Mouse (Mus musculus) liver, embryonic 15.5 days (tissue): ENCODE results near the gene Rbfox3. TPM values are rescaled to one million over a fixed set of nuclear protein-coding genes. Genes with fewer than 3 reads are reported as not detected.
"Not testable (repeated sequence)": the region's sequence is repeated elsewhere in the genome, so short reads cannot be mapped to it uniquely, and the experiment has no call there.

Experiments used
- ATAC-seq: fragments of 200-750 bp; cut with Nextera tagmentation; 2 replicates; pipeline ENCODE4 v1.8.0; 2017; ENCODE audit warnings: moderate number of reproducible peaks, mild to moderate bottlenecking, moderate library complexity; ENCODE audit not compliant: insufficient read depth
- H3K27ac ChIP-seq: fragments of 300-500 bp; sonication (generic); replicated peaks from 2 replicates; pipeline ENCODE4 v1.5.1; 2015; ENCODE audit warnings: mild to moderate bottlenecking, inconsistent platforms
- H3K27me3 ChIP-seq: fragments of 300-500 bp; sonication (generic); 2 replicates; pipeline ENCODE4 v1.6.1; 2015; ENCODE audit warnings: mild to moderate bottlenecking, inconsistent platforms
- H3K36me3 ChIP-seq: fragments of 300-500 bp; sonication (generic); replicated peaks from 2 replicates; pipeline ENCODE4 v1.6.1; 2015; ENCODE audit warnings: moderate library complexity, mild to moderate bottlenecking, inconsistent platforms
- H3K4me1 ChIP-seq: fragments of 300-500 bp; sonication (generic); replicated peaks from 2 replicates; pipeline ENCODE4 v1.6.1; 2015; ENCODE audit warnings: inconsistent platforms
- H3K4me2 ChIP-seq: fragments of 300-500 bp; sonication (generic); 2 replicates; pipeline ENCODE4 v1.6.1; 2015; ENCODE audit warnings: moderate library complexity, mild to moderate bottlenecking, inconsistent platforms
- H3K4me3 ChIP-seq: fragments of 300-500 bp; sonication (generic); replicated peaks from 2 replicates; pipeline ENCODE4 v1.5.1; 2015; ENCODE audit warnings: mild to moderate bottlenecking, inconsistent platforms
- H3K9ac ChIP-seq: fragments of 300-500 bp; sonication (generic); 2 replicates; pipeline ENCODE4 v1.6.1; 2015; ENCODE audit warnings: moderate library complexity, mild to moderate bottlenecking, inconsistent platforms
- H3K9me3 ChIP-seq: fragments of 300-500 bp; sonication (generic); replicated peaks from 2 replicates; pipeline ENCODE4 v1.6.1; 2016; ENCODE audit warnings: inconsistent platforms
- WGBS: fragments of 180-500 bp; shearing (Covaris S2); methylation state at CpG from one replicate; pipeline ENCODE4 v1.1.7; 2015; ENCODE audit warnings: mixed read lengths; ENCODE audit not compliant: insufficient replicate concordance; 5-methylcytosine and 5-hydroxymethylcytosine counted together
- polyA plus RNA-seq: library from polyadenylated mRNA; unstranded; fragments of >200 nt; fragmentation: Nextera tagmentation; extraction: Ambion mirVana; gene quantifications from 2 replicates; pipeline ENCODE4 v1.2.1, GENCODE M21; 2015

Gene Rbfox3
- polyA plus RNA-seq, 1 experiment from 2014 or later: 0.13 TPM

- not testable (repeated sequence) for H3K4me3 ChIP-seq, H3K36me3 ChIP-seq, H3K27ac ChIP-seq, H3K9ac ChIP-seq, H3K4me1 ChIP-seq, H3K27me3 ChIP-seq, ATAC-seq, H3K9me3 ChIP-seq, H3K4me2 ChIP-seq
- 49% methylated on average over 2 of the region's 2 CpGs for WGBS
These were observed 136.6 kb downstream of the Rbfox3 start for GRCm38 (mm10) chr11:118774777-118775176.

- Histone ChIP-seq H3K4me1 (no peaks in the 10 kb centered on the region), H3K9ac (no peak overlapping the region), H3K4me3 (no peak overlapping the region), H3K4me2 (no peak overlapping the region), H3K9me3 (no peaks in the 10 kb centered on the region), H3K27ac (no peak overlapping the region), H3K36me3 (no peaks in the 10 kb centered on the region), H3K27me3 (no peaks in the 10 kb centered on the region)
- ATAC-seq: no peak
- WGBS: 50% methylated on average over 12 of the region's 12 CpGs
These were observed 138.3 kb downstream of the Rbfox3 start for GRCm38 (mm10) chr11:118773076-118773583.

GRCm38 (mm10) chr11:118771358-118771757 lies 140.0 kb downstream of the Rbfox3 start:
- no peak overlapping the region for H3K4me3 ChIP-seq
- ATAC-seq: no peak
- H3K9ac ChIP-seq: no peak overlapping the region
- no peak overlapping the region for H3K27ac ChIP-seq
- WGBS: 57% methylated on average over 4 of the region's 4 CpGs
- no peak overlapping the region for H3K4me2 ChIP-seq
- no peaks in the 10 kb centered on the region for H3K27me3 ChIP-seq
- no peaks in the 10 kb centered on the region for H3K4me1 ChIP-seq
- no peaks in the 10 kb centered on the region for H3K36me3 ChIP-seq
- no peaks in the 10 kb centered on the region for H3K9me3 ChIP-seq

GRCm38 (mm10) chr11:118770789-118771188 lies 140.6 kb downstream of the Rbfox3 start:
- Histone ChIP-seq H3K9ac (no peak overlapping the region), H3K4me2 (no peak overlapping the region), H3K4me1 (no peaks in the 10 kb centered on the region), H3K4me3 (no peak overlapping the region), H3K27ac (no peak overlapping the region), H3K36me3 (no peaks in the 10 kb centered on the region), H3K9me3 (no peaks in the 10 kb centered on the region), H3K27me3 (no peaks in the 10 kb centered on the region)
- no peak for ATAC-seq
- 66% methylated on average over 7 of the region's 7 CpGs for WGBS

GRCm38 (mm10) chr11:118769542-118769941 lies 141.9 kb downstream of the Rbfox3 start:
- H3K4me1 ChIP-seq: no peaks in the 10 kb centered on the region
- H3K27me3 ChIP-seq: no peaks in the 10 kb centered on the region
- no peak for ATAC-seq
- no peak overlapping the region for H3K4me3 ChIP-seq
- H3K4me2 ChIP-seq: no peak overlapping the region
- H3K27ac ChIP-seq: no peak overlapping the region
- no peaks in the 10 kb centered on the region for H3K9me3 ChIP-seq
- no peaks in the 10 kb centered on the region for H3K36me3 ChIP-seq
- H3K9ac ChIP-seq: no peak overlapping the region
- WGBS: 44% methylated on average over 2 of the region's 2 CpGs

GRCm38 (mm10) chr11:118768441-118768840 lies 143.0 kb downstream of the Rbfox3 start:
- Histone ChIP-seq H3K27me3 (no peaks in the 10 kb centered on the region), H3K4me3 (no peak overlapping the region), H3K9me3 (no peaks in the 10 kb centered on the region), H3K27ac (no peak overlapping the region), H3K9ac (no peak overlapping the region), H3K4me1 (no peaks in the 10 kb centered on the region), H3K4me2 (no peak overlapping the region), H3K36me3 (no peaks in the 10 kb centered on the region)
- ATAC-seq: no peak
- WGBS: 42% methylated on average over 3 of the region's 3 CpGs

DNA sequence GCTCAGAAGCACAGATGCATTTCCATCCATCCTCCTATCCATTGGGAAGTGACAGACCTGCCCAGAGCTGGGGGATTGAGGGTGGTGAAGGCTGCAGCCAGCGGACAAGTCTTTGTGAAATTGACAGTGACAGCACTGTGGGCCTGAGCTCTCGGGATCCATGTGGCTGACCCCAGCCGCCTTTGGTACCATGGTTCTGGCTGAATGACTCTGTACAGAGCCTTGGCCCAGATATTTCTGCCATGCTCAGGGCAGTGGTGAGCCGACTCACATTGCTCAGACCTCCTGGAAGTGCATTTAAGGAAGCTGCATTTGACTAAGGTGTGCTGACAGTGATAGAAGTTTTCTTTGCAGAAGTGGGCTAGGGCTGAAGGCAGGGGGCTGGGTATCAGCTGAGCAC lies 144.0 kb downstream of the Rbfox3 start:
- Histone ChIP-seq H3K36me3 (no peaks in the 10 kb centered on the region), H3K4me3 (no peak overlapping the region), H3K27ac (no peak overlapping the region), H3K4me2 (no peak overlapping the region), H3K27me3 (no peaks in the 10 kb centered on the region), H3K9me3 (no peaks in the 10 kb centered on the region), H3K4me1 (no peaks in the 10 kb centered on the region), H3K9ac (no peak overlapping the region)
- ATAC-seq: no peak
- 49% methylated on average over 4 of the region's 4 CpGs for WGBS

DNA sequence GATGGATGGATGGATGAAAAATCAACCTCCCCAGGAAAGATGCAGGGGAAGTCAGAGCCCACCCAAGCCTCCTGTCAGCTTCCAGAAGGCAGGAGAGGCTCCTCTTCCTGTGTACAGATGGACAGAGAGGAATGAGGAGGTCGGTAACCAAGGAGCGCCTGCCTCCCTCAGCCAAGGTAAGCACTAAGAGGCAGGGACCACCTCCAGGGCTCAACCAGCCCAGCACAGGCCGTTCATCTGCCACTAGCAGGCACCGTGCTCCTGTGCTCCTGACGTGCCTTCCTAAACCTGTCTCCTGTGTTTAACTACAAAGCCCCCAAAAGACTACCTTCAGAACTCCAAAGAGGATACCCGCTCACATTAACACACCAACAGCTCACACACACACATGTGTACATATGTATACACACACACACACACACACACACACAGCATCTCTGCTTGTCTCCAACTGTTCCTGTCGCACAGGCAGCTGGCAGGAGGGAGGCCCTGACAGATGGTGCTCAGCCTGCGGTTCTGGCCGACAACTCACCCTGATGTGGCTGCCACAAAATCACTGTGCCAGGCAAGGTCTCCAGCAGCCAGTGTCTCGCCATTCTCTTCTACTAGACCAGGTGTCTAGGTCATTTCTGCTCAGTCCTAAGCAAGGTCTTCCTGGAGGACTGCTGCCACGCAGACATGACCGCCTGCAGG lies 151.0 kb downstream of the Rbfox3 start:
- 55% methylated on average over 12 of the region's 12 CpGs for WGBS
- H3K4me1 ChIP-seq: no peaks in the 10 kb centered on the region
- H3K9me3 ChIP-seq: no peaks in the 10 kb centered on the region
- no peak overlapping the region for H3K9ac ChIP-seq
- H3K4me3 ChIP-seq: no peak overlapping the region
- no peak overlapping the region for H3K4me2 ChIP-seq
- H3K27ac ChIP-seq: no peak overlapping the region
- ATAC-seq: no peak
- no peaks in the 10 kb centered on the region for H3K36me3 ChIP-seq
- H3K27me3 ChIP-seq: no peaks in the 10 kb centered on the region

DNA sequence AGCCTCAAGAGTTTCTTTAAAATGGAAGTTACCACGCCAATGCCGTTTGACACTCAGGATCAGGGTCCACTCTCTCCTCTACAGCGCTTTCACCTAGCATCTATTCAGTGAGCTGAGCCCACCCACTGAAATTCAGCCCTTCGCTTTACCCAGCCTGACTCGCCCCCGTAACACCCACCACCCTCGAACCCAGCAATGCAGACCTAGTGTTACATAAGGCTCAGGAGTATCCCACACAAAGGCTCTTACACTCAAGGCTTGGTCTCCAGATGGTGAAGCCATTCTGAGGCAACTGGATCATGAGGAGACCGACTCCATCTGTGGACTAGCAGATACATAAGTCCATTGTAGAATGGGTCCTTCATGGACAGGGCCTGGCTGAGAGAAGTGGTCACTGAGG lies 152.2 kb downstream of the Rbfox3 start:
- WGBS: 63% methylated on average over 8 of the region's 8 CpGs

DNA sequence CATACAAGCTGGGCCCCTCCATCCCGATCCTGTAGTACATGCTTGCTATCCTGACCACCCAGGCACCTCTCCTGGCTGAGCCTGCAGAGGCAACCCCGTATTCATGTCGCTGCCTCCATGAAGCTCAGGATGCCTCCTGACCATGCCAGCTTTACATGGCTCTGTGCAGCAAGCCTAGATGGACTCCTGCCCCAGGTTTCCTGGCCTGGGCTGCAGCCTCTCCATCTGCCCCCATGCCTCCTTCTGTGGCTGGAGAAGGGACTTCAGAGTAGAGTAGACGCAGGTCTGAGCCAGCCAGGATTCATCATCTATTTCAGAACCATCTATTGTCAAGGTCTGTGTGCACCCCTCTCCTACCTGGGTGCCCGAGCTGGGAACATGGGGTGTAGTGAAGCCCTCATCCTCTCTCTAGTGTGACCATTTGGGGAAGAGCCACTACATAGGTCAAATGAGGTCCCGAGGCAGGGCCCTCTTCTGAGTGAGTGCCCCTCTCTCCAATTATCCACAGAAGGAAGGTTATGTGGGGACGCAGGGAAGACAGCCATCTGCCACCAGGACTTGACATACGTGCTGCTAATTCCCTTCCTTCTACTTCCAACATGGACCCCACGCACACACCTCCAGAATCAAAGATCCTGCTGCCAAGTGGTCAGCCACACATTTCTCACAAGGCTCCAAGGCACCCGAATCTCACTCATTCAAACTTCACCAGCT lies 153.0 kb downstream of the Rbfox3 start:
- no peak for ATAC-seq
- no peaks in the 10 kb centered on the region for H3K9me3 ChIP-seq
- H3K36me3 ChIP-seq: no peaks in the 10 kb centered on the region
- no peaks in the 10 kb centered on the region for H3K4me1 ChIP-seq
- H3K27me3 ChIP-seq: no peaks in the 10 kb centered on the region
- no peak overlapping the region for H3K4me3 ChIP-seq
- no peak overlapping the region for H3K9ac ChIP-seq
- no peak overlapping the region for H3K27ac ChIP-seq
- 63% methylated on average over 10 of the region's 10 CpGs for WGBS
- H3K4me2 ChIP-seq: no peak overlapping the region

More for the DNA sequence above, 152.2 kb downstream of the Rbfox3 start:
- Histone ChIP-seq H3K9me3 (no peaks in the 10 kb centered on the region), H3K36me3 (no peaks in the 10 kb centered on the region), H3K9ac (no peak overlapping the region), H3K27me3 (no peaks in the 10 kb centered on the region), H3K4me3 (no peak overlapping the region), H3K4me2 (no peak overlapping the region), H3K27ac (no peak overlapping the region), H3K4me1 (no peaks in the 10 kb centered on the region)
- ATAC-seq: no peak

DNA sequence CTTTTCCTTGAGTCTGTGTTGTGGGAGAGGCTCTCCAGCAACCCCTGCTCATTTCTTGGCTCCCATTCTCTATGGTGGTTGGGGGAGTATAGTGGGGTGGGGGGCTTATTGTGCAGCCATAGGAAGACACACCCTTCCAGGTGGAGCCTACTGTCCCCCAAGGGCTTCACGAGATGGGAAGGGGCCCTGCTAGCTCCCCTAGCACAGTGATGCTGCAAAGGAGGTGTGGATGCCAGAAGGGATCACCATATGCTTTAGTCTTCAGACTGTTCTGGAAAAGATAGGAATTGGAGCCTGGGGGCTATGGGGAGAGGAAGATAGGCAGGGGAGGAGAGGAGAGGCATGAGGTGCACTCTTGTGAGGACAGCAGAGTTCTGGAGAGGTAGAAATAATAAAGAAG lies 153.9 kb downstream of the Rbfox3 start:
- no peaks in the 10 kb centered on the region for H3K4me1 ChIP-seq
- no peak overlapping the region for H3K27ac ChIP-seq
- H3K27me3 ChIP-seq: no peaks in the 10 kb centered on the region
- 60% methylated on average over 1 of the region's 1 CpGs for WGBS
- no peak for ATAC-seq
- H3K4me2 ChIP-seq: no peak overlapping the region
- H3K4me3 ChIP-seq: no peak overlapping the region
- no peaks in the 10 kb centered on the region for H3K36me3 ChIP-seq
- no peak overlapping the region for H3K9ac ChIP-seq
- H3K9me3 ChIP-seq: no peaks in the 10 kb centered on the region
